In genomic region chr13:63701199-63702175, GRCm38 (mm10) we compare ENCODE assay signal across 9 mouse cellular contexts.
DNase-seq lines count a peak whose midpoint lies in the region; ATAC-seq and TF ChIP-seq lines count a peak whose summit lies in the region.
"Had no signal": no experiment of that assay in that cellular context is flagged by ENCODE, and none has a peak within 500 bp of the region (broad histone marks: within the 10 kb centered on the region; RNA-seq: fewer than 3 reads in every experiment).

No protein-coding gene starts in this region.

- H3K27me3 ChIP-seq in embryonic facial prominence, embryonic 11.5 days (ENCODE audit: control insufficient read depth, insufficient read depth, low read length): no peaks in the 10 kb centered on the region
- H3K27me3 ChIP-seq in stomach, postnatal 0 days (ENCODE audit: control insufficient read depth, insufficient read depth, low read length): no peaks in the 10 kb centered on the region

- H3K4me2 ChIP-seq in embryonic facial prominence, embryonic 11.5 days (ENCODE audit: low read depth, low read length): no peak overlapping the region; the same call in 1 of the 2 replicates
- no peak overlapping the region for H3K4me2 ChIP-seq in stomach, postnatal 0 days (replicated peaks; ENCODE audit: low read depth)

- ATAC-seq in embryonic facial prominence, embryonic 11.5 days (replicated peaks; ENCODE audit: insufficient number of reproducible peaks, low FRiP score, low TSS enrichment, low read depth): peak; percentile 68; the same call in 1 of the 2 replicates
- ATAC-seq in stomach, postnatal 0 days (ENCODE audit: low FRiP score, low TSS enrichment): peak; percentile 47; the same call in 1 of the 2 replicates

- TF ChIP-seq EP300 in stomach, postnatal 0 days (optimal IDR thresholded peaks at IDR 0.05): no peak

- H3K9me3 ChIP-seq in embryonic facial prominence, embryonic 11.5 days (replicated peaks; ENCODE audit: control insufficient read depth, low read length): no peaks in the 10 kb centered on the region
- H3K9me3 ChIP-seq in stomach, postnatal 0 days (ENCODE audit: control insufficient read depth, low read length): no peaks in the 10 kb centered on the region

- no peaks in the 10 kb centered on the region; the same call in 1 of the 2 replicates for H3K4me1 ChIP-seq in embryonic facial prominence, embryonic 11.5 days (ENCODE audit: control insufficient read depth, insufficient read depth, low read length)
- H3K4me1 ChIP-seq in stomach, postnatal 0 days (replicated peaks; ENCODE audit: control insufficient read depth, insufficient read depth): no peaks in the 10 kb centered on the region

- H3K36me3 ChIP-seq in embryonic facial prominence, embryonic 11.5 days (replicated peaks; ENCODE audit: control insufficient read depth, insufficient read depth, low read depth, low read length): no peaks in the 10 kb centered on the region
- no peaks in the 10 kb centered on the region for H3K36me3 ChIP-seq in stomach, postnatal 0 days (ENCODE audit: control insufficient read depth, insufficient read depth, low read length)

- H3K27ac ChIP-seq in embryonic facial prominence, embryonic 11.5 days (replicated peaks; ENCODE audit: low read depth, low read length): no peak overlapping the region
- peak overlapping the region; percentile 81 for H3K27ac ChIP-seq in stomach, postnatal 0 days (replicated peaks)
- H3K27ac ChIP-seq: layer of hippocampus, adult 2 months had no signal

- H3K9ac ChIP-seq in embryonic facial prominence, embryonic 11.5 days (replicated peaks; ENCODE audit: low read length): no peak overlapping the region
- H3K9ac ChIP-seq in stomach, postnatal 0 days (ENCODE audit: low read length): no peak overlapping the region

- 31% methylated on average over 9 of the region's 9 CpGs for WGBS in embryonic facial prominence, embryonic 11.5 days
- 30% methylated on average over 9 of the region's 9 CpGs for WGBS in stomach, postnatal 0 days

- TF ChIP-seq CTCF in stomach, postnatal 0 days (IDR thresholded peaks at IDR 0.05; ENCODE audit: low read depth): no peak

- peak; percentile 71 for DNase-seq in lung, postnatal 10 days
- no peak for DNase-seq in lung, postnatal 25 days (ENCODE audit: low spot score)
- DNase-seq in embryonic facial prominence, embryonic 11.5 days (ENCODE audit: low spot score): peak; percentile 49
- DNase-seq in lung, postnatal 4 days: peak; percentile 44 to 63
- DNase-seq in stomach, postnatal 0 days (ENCODE audit: low spot score): no peak
- no peak for DNase-seq in Muller cell, postnatal 12 days (ENCODE audit: inconsistent ontology term)
- DNase-seq in urinary bladder, adult 18-20 months (ENCODE audit: low spot score in 2 of 2): no peak
- DNase-seq: heart, adult 18-20 months had no signal

- no peak overlapping the region for H3K4me3 ChIP-seq in embryonic facial prominence, embryonic 11.5 days (ENCODE audit: low read depth, low read length)
- H3K4me3 ChIP-seq in stomach, postnatal 0 days (ENCODE audit: low read depth, low read length): no peak overlapping the region
- H3K4me3 ChIP-seq: layer of hippocampus, adult 2 months had no signal

Comparison
In these comparisons a context has a peak if more than half of its experiments do, and no peak if none do; other contexts are left out.
1. DNase-seq: peak in lung, postnatal 10 days (single experiment), embryonic facial prominence, embryonic 11.5 days (single experiment) and lung, postnatal 4 days (2 of 2); none in lung, postnatal 25 days (single experiment), stomach, postnatal 0 days (single experiment), Muller cell, postnatal 12 days (single experiment) and urinary bladder, adult 18-20 months (0 of 2).